ENCODE assay signal across 8 mouse cellular contexts in genomic region chr12:21286712-21287650, GRCm38 (mm10). TPM values are rescaled to one million over a fixed set of nuclear protein-coding genes. Genes with fewer than 3 reads are reported as not detected.
DNase-seq lines count a peak whose midpoint lies in the region; ATAC-seq lines count a peak whose summit lies in the region.

No protein-coding gene starts in this region.

- peak overlapping the region; percentile 78 for H3K4me2 ChIP-seq in hindbrain, embryonic 11.5 days (replicated peaks; ENCODE audit: low read depth, low read length)
- H3K4me2 ChIP-seq in liver, embryonic 15.5 days: peak overlapping the region; percentile 83
- peak overlapping the region; percentile 80 for H3K4me2 ChIP-seq in neural tube, embryonic 12.5 days (replicated peaks)

- H3K27ac ChIP-seq in hindbrain, embryonic 11.5 days (ENCODE audit: low read depth, low read length): peak overlapping the region; percentile 86
- peak overlapping the region; percentile 81 for H3K27ac ChIP-seq in liver, embryonic 15.5 days (replicated peaks)
- peak overlapping the region; percentile 70; the same call in 1 of the 2 replicates for H3K27ac ChIP-seq in neural tube, embryonic 12.5 days

- DNase-seq in cerebellum, adult 9-11 months: peak; percentile 58
- DNase-seq in cerebellum, adult 9-10 months: no peak
- DNase-seq in B cell, adult 2 months: peak; percentile 40 to 48
- DNase-seq in hindbrain, embryonic 11.5 days (ENCODE audit: low spot score): no peak
- no peak for DNase-seq in left cerebral cortex, postnatal 36 days (ENCODE audit: low spot score in 2 of 2)

- 39% methylated on average over 18 of the region's 18 CpGs for WGBS in hindbrain, embryonic 11.5 days
- 10% methylated on average over 18 of the region's 18 CpGs for WGBS in liver, embryonic 15.5 days (ENCODE audit: insufficient replicate concordance)
- WGBS in neural tube, embryonic 12.5 days: 37% methylated on average over 18 of the region's 18 CpGs

- intact Hi-C loops in left cerebral cortex, postnatal 36 days (cut with DNase I): loop anchor here (2.0 to 10.0 kb wide), 2 partner anchors 30 to 172 kb away; partner anchors contain the start of gene Iah1

- 0 out of 2 replicates have a peak, but pooled peaks cover 5% of the 10 kb centered on the region for H3K36me3 ChIP-seq in hindbrain, embryonic 11.5 days (ENCODE audit: control insufficient read depth, insufficient read depth, low read length)
- H3K36me3 ChIP-seq in liver, embryonic 15.5 days (replicated peaks): peaks cover 25% of the 10 kb centered on the region
- peaks cover 18% of the 10 kb centered on the region for H3K36me3 ChIP-seq in neural tube, embryonic 12.5 days

- no peaks in the 10 kb centered on the region for H3K27me3 ChIP-seq in hindbrain, embryonic 11.5 days (ENCODE audit: control insufficient read depth, insufficient read depth, low read length)
- no peaks in the 10 kb centered on the region for H3K27me3 ChIP-seq in liver, embryonic 15.5 days
- no peaks in the 10 kb centered on the region for H3K27me3 ChIP-seq in neural tube, embryonic 12.5 days (replicated peaks)

- peak overlapping the region; percentile 83 for H3K4me3 ChIP-seq in hindbrain, embryonic 11.5 days (ENCODE audit: low read depth, low read length)
- peak overlapping the region; percentile 76 for H3K4me3 ChIP-seq in liver, embryonic 15.5 days (replicated peaks)
- peak overlapping the region; percentile 78 for H3K4me3 ChIP-seq in neural tube, embryonic 12.5 days

- no peaks in the 10 kb centered on the region for H3K4me1 ChIP-seq in hindbrain, embryonic 11.5 days (replicated peaks; ENCODE audit: control insufficient read depth, insufficient read depth, low read length)
- H3K4me1 ChIP-seq in liver, embryonic 15.5 days (replicated peaks): peaks cover 21% of the 10 kb centered on the region
- peaks cover 15% of the 10 kb centered on the region; the same call in 1 of the 2 replicates for H3K4me1 ChIP-seq in neural tube, embryonic 12.5 days

- H3K9me3 ChIP-seq in hindbrain, embryonic 11.5 days (ENCODE audit: control insufficient read depth, low read length): no peaks in the 10 kb centered on the region
- no peaks in the 10 kb centered on the region for H3K9me3 ChIP-seq in liver, embryonic 15.5 days (replicated peaks)
- H3K9me3 ChIP-seq in neural tube, embryonic 12.5 days: no peaks in the 10 kb centered on the region

- ATAC-seq in common myeloid progenitor, adult 5-6 weeks (replicated peaks; ENCODE audit: low read depth, poor library complexity, severe bottlenecking): peak; percentile 61
- ATAC-seq in hindbrain, embryonic 11.5 days (ENCODE audit: low FRiP score): peak; percentile 44
- peak; percentile 25; the same call in 1 of the 2 replicates for ATAC-seq in liver, embryonic 15.5 days (ENCODE audit: insufficient read depth)
- peak; percentile 44; the same call in 1 of the 2 replicates for ATAC-seq in neural tube, embryonic 12.5 days (ENCODE audit: low FRiP score, low read depth)

- peak overlapping the region; percentile 88 for H3K9ac ChIP-seq in hindbrain, embryonic 11.5 days (ENCODE audit: low read depth, low read length)
- H3K9ac ChIP-seq in liver, embryonic 15.5 days: peak overlapping the region; percentile 74
- peak overlapping the region; percentile 74 for H3K9ac ChIP-seq in neural tube, embryonic 12.5 days

RNA-seq across cellular contexts. Expression of gene Itgb1bp1, which starts 0.9 kb away (rescaled TPM):
- total RNA-seq in common myeloid progenitor, adult 5-6 weeks (2017): 14.8 and 27.8 TPM in 2 replicates
- polyA plus RNA-seq in hindbrain, embryonic 11.5 days (2014; fragmentation: Nextera tagmentation; extraction: Ambion mirVana): 45.5 and 47.6 TPM in 2 replicates
- 19.6 and 20.3 TPM in 2 replicates for polyA plus RNA-seq in liver, embryonic 15.5 days (2015; fragmentation: Nextera tagmentation; extraction: Ambion mirVana)
- polyA plus RNA-seq in neural tube, embryonic 12.5 days (2016; fragmentation: Nextera tagmentation; extraction: Ambion mirVana): 42.0 and 42.6 TPM in 2 replicates
- total RNA-seq in left cerebral cortex, postnatal 36 days (2021): 10 to 100 TPM; 31.2 to 34.3 TPM

RNA-seq across cellular contexts. Expression of gene Cpsf3, which starts 1.8 kb away (rescaled TPM):
- total RNA-seq in common myeloid progenitor, adult 5-6 weeks (2017): 78.3 and 91.3 TPM in 2 replicates
- 125 and 140 TPM in 2 replicates for polyA plus RNA-seq in hindbrain, embryonic 11.5 days (2014; fragmentation: Nextera tagmentation; extraction: Ambion mirVana)
- 39.7 and 40.5 TPM in 2 replicates for polyA plus RNA-seq in liver, embryonic 15.5 days (2015; fragmentation: Nextera tagmentation; extraction: Ambion mirVana)
- polyA plus RNA-seq in neural tube, embryonic 12.5 days (2016; fragmentation: Nextera tagmentation; extraction: Ambion mirVana): 112 and 115 TPM in 2 replicates
- 10 to 100 TPM; 42.2 to 47.4 TPM for total RNA-seq in left cerebral cortex, postnatal 36 days (2021)

RNA-seq across cellular contexts. Expression of gene Iah1, which starts 29.2 kb away (rescaled TPM):
- total RNA-seq in common myeloid progenitor, adult 5-6 weeks (2017): 24.1 and 30.9 TPM in 2 replicates
- 48.2 and 50.4 TPM in 2 replicates for polyA plus RNA-seq in hindbrain, embryonic 11.5 days (2014; fragmentation: Nextera tagmentation; extraction: Ambion mirVana)
- 39.6 and 41.8 TPM in 2 replicates for polyA plus RNA-seq in liver, embryonic 15.5 days (2015; fragmentation: Nextera tagmentation; extraction: Ambion mirVana)
- 36.3 and 41.0 TPM in 2 replicates for polyA plus RNA-seq in neural tube, embryonic 12.5 days (2016; fragmentation: Nextera tagmentation; extraction: Ambion mirVana)
- total RNA-seq in left cerebral cortex, postnatal 36 days (2021): 10 to 100 TPM; 12.7 to 14.5 TPM

Comparison
In these comparisons a context has a peak if more than half of its experiments do, and no peak if none do; other contexts are left out.
1. DNase-seq: peak in cerebellum, adult 9-11 months (single experiment) and B cell, adult 2 months (2 of 2); none in cerebellum, adult 9-10 months (single experiment), hindbrain, embryonic 11.5 days (single experiment) and left cerebral cortex, postnatal 36 days (0 of 2).
2. Peak in every context shown above with its lines, with median percentiles within 50 percentile points of each other: ATAC-seq, H3K27ac ChIP-seq, H3K4me2 ChIP-seq, H3K4me3 ChIP-seq and H3K9ac ChIP-seq.